Mouse (Mus musculus) small intestine, adult 2 months (tissue): ENCODE data around the gene Dmtf1.

ENCODE experiments used
- CTCF ChIP-seq: fragments of 200-500 bp; IDR thresholded peaks from 2 replicates; pipeline ENCODE4 v1.5.1; 2012; ENCODE audit warnings: low read depth, mild to moderate bottlenecking, control low read depth, inconsistent platforms, low read length, moderate library complexity, mixed read lengths; ENCODE audit not compliant: insufficient replicate concordance, insufficient read length; ENCODE audit errors: extremely low read depth
- POLR2A ChIP-seq: fragments of 200-500 bp; IDR thresholded peaks from 2 replicates; pipeline ENCODE4 v1.6.1; 2012; ENCODE audit warnings: low read depth, mild to moderate bottlenecking, control low read depth, inconsistent platforms, low read length, moderate library complexity

DNA sequence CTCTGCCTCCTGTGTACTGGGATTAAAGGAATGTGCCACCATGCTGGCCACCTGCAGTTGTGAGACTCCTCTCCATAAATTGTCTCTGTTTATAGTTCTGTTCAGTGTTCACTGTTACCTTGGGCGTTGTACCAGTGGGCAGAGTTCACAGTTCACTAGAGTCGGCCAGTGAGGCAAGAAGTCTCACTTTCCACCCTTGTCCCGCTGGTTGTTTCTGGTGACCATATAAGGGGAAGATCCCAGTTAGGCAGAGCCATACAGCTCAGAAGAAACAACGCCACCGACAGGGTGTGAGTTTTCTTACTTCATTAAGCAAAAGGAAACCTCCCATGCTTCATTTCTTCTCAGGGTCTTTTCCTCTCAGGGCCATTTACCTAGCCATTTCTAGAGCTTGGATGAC lies 53.1 kb downstream of the Dmtf1 start:
- TF ChIP-seq POLR2A, result no peak
- TF ChIP-seq CTCF, result no peak
